Comparison of ENCODE assay signal across 10 mouse cellular contexts in the genomic region with DNA sequence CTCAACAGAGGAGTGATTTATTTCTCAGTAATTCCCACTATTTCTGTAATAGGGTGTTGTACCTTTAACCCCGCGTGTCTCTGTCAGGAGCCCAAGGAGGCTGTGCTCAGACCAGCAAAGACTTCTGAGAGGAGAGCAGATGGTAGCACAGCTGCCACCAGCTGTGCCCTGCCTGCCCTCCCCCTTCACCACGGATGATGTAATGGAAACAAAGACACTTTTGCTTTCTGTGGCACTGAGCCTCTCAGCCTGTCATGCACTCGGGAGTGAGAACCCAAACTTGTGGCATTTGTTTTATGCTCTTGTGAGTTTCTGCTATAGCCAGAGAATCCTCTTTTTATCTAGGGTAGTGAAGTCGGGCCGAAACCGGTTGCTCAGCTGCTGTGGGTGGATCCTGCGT.
DNase-seq lines count a peak whose midpoint lies in the region; ATAC-seq and TF ChIP-seq lines count a peak whose summit lies in the region.
"Had no signal": no experiment of that assay in that cellular context is flagged by ENCODE, and none has a peak within 500 bp of the region (broad histone marks: within the 10 kb centered on the region; RNA-seq: fewer than 3 reads in every experiment).

No protein-coding gene starts in this region.

- H3K27me3 ChIP-seq in intestine, postnatal 0 days (replicated peaks; ENCODE audit: control insufficient read depth, insufficient read depth, low read length): no peaks in the 10 kb centered on the region
- no peaks in the 10 kb centered on the region for H3K27me3 ChIP-seq in small intestine, adult 2 months (ENCODE audit: control insufficient read depth, insufficient read depth, low read length)

- TF ChIP-seq POLR2A in small intestine, adult 2 months (IDR thresholded peaks at IDR 0.05; ENCODE audit: low read depth, low read length): no peak

- no peak overlapping the region for H3K9ac ChIP-seq in intestine, postnatal 0 days (ENCODE audit: low read depth, low read length)

- H3K9me3 ChIP-seq in intestine, postnatal 0 days (ENCODE audit: control insufficient read depth): no peaks in the 10 kb centered on the region
- H3K9me3 ChIP-seq: megakaryocyte, embryonic 14.5 days had no signal

- no peak overlapping the region for H3K4me2 ChIP-seq in intestine, postnatal 0 days (replicated peaks; ENCODE audit: low read depth)

- H3K27ac ChIP-seq in intestine, postnatal 0 days (ENCODE audit: low read depth, low read length): no peak overlapping the region
- H3K27ac ChIP-seq in small intestine, adult 2 months (ENCODE audit: insufficient read depth, low read depth, low read length): peak overlapping the region; percentile 3; the same call in 1 of the 2 replicates

- H3K36me3 ChIP-seq in intestine, postnatal 0 days (ENCODE audit: control insufficient read depth, insufficient read depth): no peaks in the 10 kb centered on the region
- no peaks in the 10 kb centered on the region for H3K36me3 ChIP-seq in small intestine, adult 2 months (ENCODE audit: control insufficient read depth, insufficient read depth, low read length)

- DNase-seq in adrenal gland, adult 2 months: peak; percentile 71
- no peak for DNase-seq in adrenal gland, adult 18-20 months (ENCODE audit: low spot score in 2 of 2)
- peak; percentile 54 to 69 for DNase-seq in adrenal gland, postnatal 36 days
- peak; percentile 74 to 85 for DNase-seq in heart, adult 9 months (ENCODE audit: low spot score in 2 of 2)
- DNase-seq in lung, postnatal 10 days: peak; percentile 86

- no peak for TF ChIP-seq CTCF in intestine, postnatal 0 days (IDR thresholded peaks at IDR 0.05; ENCODE audit: low read depth)
- no peak for TF ChIP-seq CTCF in small intestine, adult 2 months (IDR thresholded peaks at IDR 0.05; ENCODE audit: extremely low read depth, insufficient read length, insufficient replicate concordance, low read depth, low read length)

- peak; percentile 36; the same call in 1 of the 2 replicates for ATAC-seq in intestine, postnatal 0 days
- ATAC-seq in monocyte, adult 5-6 weeks (replicated peaks; ENCODE audit: insufficient number of reproducible peaks, low FRiP score, low TSS enrichment, poor library complexity, severe bottlenecking): no peak

- no peak overlapping the region for H3K4me3 ChIP-seq in intestine, postnatal 0 days (ENCODE audit: low read depth, low read length)
- no peak overlapping the region for H3K4me3 ChIP-seq in small intestine, adult 2 months (ENCODE audit: low read depth, low read length)
- H3K4me3 ChIP-seq: erythroblast, embryonic 14.5 days; megakaryocyte, embryonic 14.5 days had no signal

- 59% methylated on average over 8 of the region's 8 CpGs for WGBS in intestine, postnatal 0 days
- 39% methylated on average over 8 of the region's 8 CpGs for WGBS in small intestine, adult 2 months

- no peaks in the 10 kb centered on the region for H3K4me1 ChIP-seq in intestine, postnatal 0 days (replicated peaks; ENCODE audit: control insufficient read depth, insufficient read depth, low read length)
- peaks cover 12% of the 10 kb centered on the region; the same call in 1 of the 2 replicates for H3K4me1 ChIP-seq in small intestine, adult 2 months (ENCODE audit: control insufficient read depth, insufficient read depth, insufficient read length, low read length)

Comparison
In these comparisons a context has a peak if more than half of its experiments do, and no peak if none do; other contexts are left out.
1. DNase-seq: peak in adrenal gland, adult 2 months (single experiment), adrenal gland, postnatal 36 days (2 of 2), heart, adult 9 months (2 of 2) and lung, postnatal 10 days (single experiment); none in adrenal gland, adult 18-20 months (0 of 2).